In the genomic region with DNA sequence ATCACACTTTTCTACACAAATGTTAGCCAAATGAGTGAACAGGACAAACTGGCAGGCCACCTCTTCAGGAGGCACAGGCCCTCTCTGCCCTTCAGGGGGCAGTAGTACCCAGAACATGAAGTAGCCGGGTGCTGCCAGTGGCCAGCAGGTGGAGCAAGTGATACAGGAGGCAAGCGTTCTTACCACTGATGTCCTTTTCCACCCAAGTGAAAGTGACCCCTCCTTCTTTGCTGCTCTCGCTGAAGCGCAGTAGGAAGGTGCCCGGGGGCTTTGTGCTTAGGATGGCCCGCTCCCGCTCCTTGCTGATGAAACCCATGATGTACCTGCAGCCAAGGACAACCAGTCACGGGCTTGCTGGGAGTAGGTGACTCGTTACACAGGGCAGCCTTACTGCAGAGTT, we compare ENCODE assay signal across 7 mouse cellular contexts. TPM values are rescaled to one million over a fixed set of nuclear protein-coding genes. Genes with fewer than 3 reads are reported as not detected.
DNase-seq lines count a peak whose midpoint lies in the region; ATAC-seq and TF ChIP-seq lines count a peak whose summit lies in the region.

No protein-coding gene starts in this region.

- peak overlapping the region; percentile 75 for H3K27ac ChIP-seq in gastrocnemius, adult 2 months

- DNase-seq in adrenal gland, adult (ENCODE audit: inconsistent age in 2 of 2, low spot score in 1 of 2), result peak; percentile 91 to 97
- peak; percentile 93 for DNase-seq in gastrocnemius, adult 2 months
- peak; percentile 96 for DNase-seq in induced T-regulatory cell, adult 2 months (ENCODE audit: low read depth)
- peak; percentile 64 to 71 for DNase-seq in left cerebral cortex, adult 8-10 months (ENCODE audit: low spot score in 2 of 2)
- DNase-seq in spleen, adult 12 weeks (ENCODE audit: low spot score), result peak; percentile 81

- TF ChIP-seq CTCF in gastrocnemius, adult 2 months (IDR thresholded peaks at IDR 0.05), result no peak; the same call in 1 of the 2 replicates

- H3K4me3 ChIP-seq in gastrocnemius, adult 2 months, result peak overlapping the region; percentile 51

- ATAC-seq in common myeloid progenitor, adult 5-6 weeks (replicated peaks; ENCODE audit: low read depth, poor library complexity, severe bottlenecking), result peak; percentile 77
- peak; percentile 70 for ATAC-seq in megakaryocyte-erythroid progenitor cell, adult 5-6 weeks (replicated peaks; ENCODE audit: low FRiP score, low TSS enrichment, poor library complexity, severe bottlenecking)

- intact Hi-C loops in gastrocnemius, adult 2 months (cut with DNase I), result loop anchor here (1.0 to 5.0 kb wide), 4 partner anchors 61 to 284 kb away; a partner anchor contains a TSS

RNA-seq across cellular contexts. Expression of a gene that starts 34.3 kb away (rescaled TPM):
- total RNA-seq in common myeloid progenitor, adult 5-6 weeks (2017), result 44.4 and 52.7 TPM in 2 replicates
- total RNA-seq in gastrocnemius, adult 2 months (2021), result 10 to 100 TPM; 11.7 to 15.8 TPM
- total RNA-seq in left cerebral cortex, adult 8-10 months (2022), result 1 to 10 TPM; 2.0 to 2.8 (median 2.1) TPM
- total RNA-seq in megakaryocyte-erythroid progenitor cell, adult 5-6 weeks (2014; fragmentation: Nextera tagmentation), result 81.1 and 116 TPM in 2 replicates
- 55.9 and 62.7 TPM in 2 replicates for total RNA-seq in megakaryocyte-erythroid progenitor cell, adult 5-6 weeks (2017)

RNA-seq across cellular contexts. Expression of a gene that starts 43.0 kb away (rescaled TPM):
- 49.4 and 64.4 TPM in 2 replicates for total RNA-seq in common myeloid progenitor, adult 5-6 weeks (2017)
- total RNA-seq in gastrocnemius, adult 2 months (2021), result 100 to 1,000 TPM; 139 to 145 TPM
- 10 to 100 TPM; 26.8 to 30.9 (median 30.6) TPM for total RNA-seq in left cerebral cortex, adult 8-10 months (2022)
- 45.1 and 53.5 TPM in 2 replicates for total RNA-seq in megakaryocyte-erythroid progenitor cell, adult 5-6 weeks (2014; fragmentation: Nextera tagmentation)
- 37.0 and 58.7 TPM in 2 replicates for total RNA-seq in megakaryocyte-erythroid progenitor cell, adult 5-6 weeks (2017)

RNA-seq across cellular contexts. Expression of a gene that starts 45.9 kb away (rescaled TPM):
- 59.6 and 74.9 TPM in 2 replicates for total RNA-seq in common myeloid progenitor, adult 5-6 weeks (2017)
- 10 to 100 TPM; 40.6 to 44.2 TPM for total RNA-seq in gastrocnemius, adult 2 months (2021)
- total RNA-seq in left cerebral cortex, adult 8-10 months (2022), result 10 to 100 TPM; 39.0 to 54.7 (median 46.3) TPM
- total RNA-seq in megakaryocyte-erythroid progenitor cell, adult 5-6 weeks (2014; fragmentation: Nextera tagmentation), result 16.7 and 20.2 TPM in 2 replicates
- total RNA-seq in megakaryocyte-erythroid progenitor cell, adult 5-6 weeks (2017), result 20.3 and 50.3 TPM in 2 replicates

Comparison
In these comparisons a context has a peak if more than half of its experiments do, and no peak if none do; other contexts are left out.
1. Peak in every context shown above with its lines: DNase-seq, ATAC-seq, H3K4me3 ChIP-seq and H3K27ac ChIP-seq.